Mouse (Mus musculus): Measurements from ENCODE around the gene Tmem189. TPM values are rescaled to one million over a fixed set of nuclear protein-coding genes. Genes with fewer than 3 reads are reported as not detected.

Gene Tmem189
- polyA plus RNA-seq, 1 experiment from 2014 or later = 47.3 TPM

DNA sequence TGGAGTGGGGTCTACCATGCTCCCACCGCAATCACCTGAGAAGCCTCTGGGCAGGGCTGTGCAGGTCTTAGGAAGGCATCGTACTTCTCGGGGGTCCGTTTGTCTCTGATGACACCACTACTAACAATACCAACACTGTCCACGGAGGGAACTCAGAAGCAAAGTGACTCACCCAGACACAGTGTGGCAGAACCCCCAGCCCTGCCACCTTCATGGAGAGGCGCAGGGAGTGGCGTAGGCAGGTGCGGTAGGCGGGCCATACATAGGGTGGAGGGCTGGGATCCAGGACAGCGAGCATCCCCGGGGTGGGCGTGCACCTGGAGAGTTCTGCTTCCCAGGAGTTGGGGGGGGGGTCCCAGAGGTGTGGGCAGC, 1.5 kb downstream of the Tmem189 start:
- no peak for ATAC-seq (replicated peaks; ENCODE audit: low FRiP score)
- WGBS = 23% methylated on average over 12 of the region's 12 CpGs
- peaks cover 25% of the 10 kb centered on the region for H3K27me3 ChIP-seq
- peaks cover 36% of the 10 kb centered on the region for H3K4me1 ChIP-seq
- H3K9ac ChIP-seq = peak overlapping the region; percentile 66; the same call in 1 of the 2 replicates
- H3K9me3 ChIP-seq (replicated peaks) = no peaks in the 10 kb centered on the region
- no peaks in the 10 kb centered on the region for H3K36me3 ChIP-seq
- H3K27ac ChIP-seq = 0 out of 2 replicates have a peak overlapping the region, but pooled peaks have one; percentile 76
- peak overlapping the region; percentile 78 for H3K4me3 ChIP-seq (replicated peaks)
- H3K4me2 ChIP-seq = peak overlapping the region; percentile 99

DNA sequence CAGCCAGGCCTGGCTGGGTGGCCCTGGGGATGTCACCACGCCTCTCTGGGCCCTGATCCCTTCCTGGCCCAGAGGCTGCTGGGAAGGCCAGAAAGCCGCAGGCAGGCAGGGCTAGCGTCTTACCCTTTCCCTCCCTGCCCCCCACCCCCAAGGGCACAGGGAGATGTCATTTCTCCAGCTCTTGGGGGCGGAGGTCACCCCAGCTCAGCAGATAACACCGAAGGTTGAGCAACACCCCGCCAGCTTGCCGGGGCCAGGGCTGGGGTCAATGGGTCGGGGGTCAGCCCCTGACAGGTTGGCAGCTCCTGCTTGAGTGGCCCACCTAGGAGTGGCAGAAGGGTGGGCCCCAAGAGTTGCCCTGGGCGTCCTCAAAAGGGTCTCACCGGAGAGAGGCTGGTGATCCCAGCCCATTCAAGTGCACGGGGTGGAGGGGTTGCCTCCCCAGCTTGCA, 1.9 kb downstream of the Tmem189 start:
- Histone ChIP-seq H3K4me3 (replicated peaks) (no peak overlapping the region), H3K4me1 (peaks cover 36% of the 10 kb centered on the region), H3K9me3 (replicated peaks) (no peaks in the 10 kb centered on the region), H3K4me2 (no peak overlapping the region), H3K27ac (no peak overlapping the region), H3K36me3 (no peaks in the 10 kb centered on the region), H3K9ac (no peak overlapping the region), H3K27me3 (peaks cover 25% of the 10 kb centered on the region)
- no peak for ATAC-seq (replicated peaks; ENCODE audit: low FRiP score)
- WGBS = 60% methylated on average over 11 of the region's 11 CpGs

DNA sequence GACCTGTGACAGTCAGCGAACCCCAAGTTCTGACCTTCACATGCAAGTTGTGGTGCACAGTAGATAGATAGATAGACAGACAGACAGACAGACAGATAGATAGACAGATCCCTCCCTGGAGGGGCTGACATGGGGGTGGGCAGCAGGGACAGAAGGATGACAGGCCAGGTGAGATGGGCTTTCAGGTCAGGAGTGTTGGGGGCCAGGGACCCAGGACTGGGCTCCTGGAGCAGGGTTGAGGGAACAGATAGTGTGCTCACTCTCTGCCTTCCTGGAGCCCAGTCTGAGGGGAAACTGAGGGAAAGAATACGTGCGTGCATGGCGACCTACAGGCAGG, 2.4 kb downstream of the Tmem189 start:
- no peak overlapping the region for H3K9ac ChIP-seq
- H3K27ac ChIP-seq = no peak overlapping the region
- H3K4me3 ChIP-seq (replicated peaks) = no peak overlapping the region
- WGBS = 89% methylated on average over 4 of the region's 4 CpGs
- H3K4me1 ChIP-seq = peaks cover 36% of the 10 kb centered on the region
- no peaks in the 10 kb centered on the region for H3K9me3 ChIP-seq (replicated peaks)
- peaks cover 25% of the 10 kb centered on the region for H3K27me3 ChIP-seq
- no peaks in the 10 kb centered on the region for H3K36me3 ChIP-seq
- ATAC-seq (replicated peaks; ENCODE audit: low FRiP score) = no peak
- no peak overlapping the region for H3K4me2 ChIP-seq

DNA sequence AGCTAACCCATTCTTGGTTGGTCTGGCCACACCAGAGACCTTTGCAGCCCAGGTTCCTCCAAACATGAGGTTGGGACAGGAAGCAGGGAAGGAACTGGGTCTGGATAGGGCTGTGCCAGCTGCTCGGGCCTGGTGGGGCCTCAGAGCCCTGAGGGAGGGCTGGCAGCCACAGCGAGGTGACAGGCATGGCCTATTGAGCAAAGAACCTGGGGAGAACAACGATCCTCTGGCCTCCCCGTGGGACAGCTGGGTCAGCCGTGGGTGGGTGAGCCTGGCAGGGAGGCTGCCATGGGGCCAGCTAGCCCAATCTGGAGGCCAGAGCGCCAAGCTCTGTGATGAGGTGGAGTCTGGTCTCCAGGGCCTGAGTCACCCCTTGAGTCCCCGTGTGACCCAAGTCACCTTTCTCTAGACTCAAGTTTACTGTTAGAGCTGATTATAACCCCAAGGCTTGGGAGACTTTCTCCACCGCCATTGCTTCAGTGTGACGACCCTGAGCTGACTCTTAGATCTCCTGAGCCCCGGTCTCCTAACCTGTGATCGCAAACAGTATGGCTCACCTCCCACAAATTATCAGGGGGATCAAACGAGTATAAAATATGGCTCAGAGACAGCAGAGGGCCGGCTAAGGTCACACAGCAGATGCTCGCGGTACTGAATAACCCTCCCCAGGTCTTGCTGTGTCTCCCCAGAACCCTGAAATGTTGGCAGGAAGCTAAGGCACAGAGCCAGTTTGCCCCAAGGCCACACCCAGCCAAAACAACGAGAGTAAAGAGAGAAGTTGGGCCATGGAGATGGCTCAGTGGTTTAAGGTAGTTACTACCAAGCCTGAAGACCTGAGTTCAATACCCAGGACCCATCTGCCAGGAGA, 3.0 kb downstream of the Tmem189 start:
- Histone ChIP-seq H3K27me3 (peaks cover 25% of the 10 kb centered on the region), H3K9me3 (replicated peaks) (no peaks in the 10 kb centered on the region), H3K4me2 (no peak overlapping the region), H3K4me3 (replicated peaks) (no peak overlapping the region), H3K9ac (no peak overlapping the region), H3K36me3 (no peaks in the 10 kb centered on the region), H3K27ac (no peak overlapping the region), H3K4me1 (peaks cover 32% of the 10 kb centered on the region)
- WGBS = 63% methylated on average over 16 of the region's 16 CpGs
- no peak for ATAC-seq (replicated peaks; ENCODE audit: low FRiP score)

DNA sequence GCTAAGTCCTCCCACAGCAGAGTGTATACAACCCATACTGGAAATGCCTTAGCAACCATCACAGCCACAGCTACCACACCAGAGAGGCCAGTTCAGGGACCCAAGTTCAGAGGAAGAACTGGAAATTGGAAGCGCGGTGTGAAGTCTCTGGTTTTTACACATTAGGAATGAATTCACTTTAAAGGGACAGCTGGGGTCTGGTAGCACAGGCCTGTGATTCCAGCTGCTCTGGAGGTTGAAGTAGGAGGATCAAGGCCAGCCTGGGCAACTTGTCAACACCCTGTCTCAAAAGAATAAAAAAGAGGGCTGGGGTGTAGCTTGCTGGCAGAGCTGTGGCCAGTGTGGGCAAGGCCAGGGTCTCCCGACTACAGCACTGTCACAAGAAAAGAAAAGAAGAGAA, 3.8 kb downstream of the Tmem189 start:
- peaks cover 25% of the 10 kb centered on the region for H3K27me3 ChIP-seq
- no peak overlapping the region for H3K4me2 ChIP-seq
- no peak for ATAC-seq (replicated peaks; ENCODE audit: low FRiP score)
- no peak overlapping the region for H3K9ac ChIP-seq
- no peaks in the 10 kb centered on the region for H3K9me3 ChIP-seq (replicated peaks)
- H3K36me3 ChIP-seq = no peaks in the 10 kb centered on the region
- 80% methylated on average over 3 of the region's 3 CpGs for WGBS
- no peak overlapping the region for H3K4me3 ChIP-seq (replicated peaks)
- H3K27ac ChIP-seq = no peak overlapping the region
- peaks cover 25% of the 10 kb centered on the region for H3K4me1 ChIP-seq

DNA sequence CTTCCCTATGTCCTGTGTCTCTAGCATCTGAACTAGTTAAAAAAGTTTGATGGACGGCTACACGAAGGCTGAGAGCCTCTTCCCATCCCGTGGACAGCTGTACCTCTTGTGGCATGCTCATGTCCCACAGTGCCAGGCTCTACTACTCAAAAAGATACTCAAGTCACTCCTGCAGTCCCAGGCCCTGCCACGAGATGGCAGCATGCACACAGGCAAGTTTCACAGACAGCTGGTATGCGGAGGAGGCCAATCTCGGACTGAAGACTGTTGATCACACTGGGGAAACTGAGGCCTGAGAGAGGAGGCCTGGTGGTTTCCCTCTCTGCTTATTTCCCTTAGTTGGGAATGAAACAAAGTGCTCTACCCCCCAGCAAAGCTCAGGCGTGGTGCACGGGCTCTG, 4.5 kb downstream of the Tmem189 start:
- ATAC-seq (replicated peaks; ENCODE audit: low FRiP score) = no peak
- Histone ChIP-seq H3K9me3 (replicated peaks) (no peaks in the 10 kb centered on the region), H3K9ac (no peak overlapping the region), H3K27ac (no peak overlapping the region), H3K4me2 (no peak overlapping the region), H3K4me1 (peaks cover 21% of the 10 kb centered on the region), H3K4me3 (replicated peaks) (no peak overlapping the region), H3K36me3 (no peaks in the 10 kb centered on the region), H3K27me3 (peaks cover 25% of the 10 kb centered on the region)
- 7% methylated on average over 8 of the region's 8 CpGs for WGBS

DNA sequence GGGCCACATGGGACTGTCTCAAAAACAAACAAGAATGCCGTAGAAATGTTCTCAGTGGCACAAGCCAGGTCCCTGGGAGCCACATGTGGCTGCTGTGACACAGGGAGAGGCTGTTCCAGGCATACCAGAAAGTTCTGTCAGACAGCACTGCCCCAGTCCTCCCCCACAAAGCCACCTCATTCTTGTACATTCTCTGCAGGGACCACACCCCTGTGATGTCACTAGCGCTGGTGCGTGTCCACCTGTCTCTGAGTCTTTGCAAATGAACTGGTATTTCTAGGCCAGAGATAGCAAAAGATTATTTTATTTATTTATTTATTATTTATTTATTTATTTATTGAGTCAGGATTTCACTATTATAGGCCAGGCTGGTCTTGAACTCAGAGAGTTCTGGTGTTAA, 5.9 kb downstream of the Tmem189 start:
- H3K27ac ChIP-seq = no peak overlapping the region
- H3K9me3 ChIP-seq (replicated peaks) = no peaks in the 10 kb centered on the region
- peaks cover 13% of the 10 kb centered on the region for H3K4me1 ChIP-seq
- H3K36me3 ChIP-seq = no peaks in the 10 kb centered on the region
- H3K27me3 ChIP-seq = peaks cover 19% of the 10 kb centered on the region
- no peak overlapping the region for H3K4me2 ChIP-seq
- 68% methylated on average over 3 of the region's 3 CpGs for whole genome bisulfite sequencing
- no peak for ATAC-seq (replicated peaks; ENCODE audit: low FRiP score)
- H3K4me3 ChIP-seq (replicated peaks) = no peak overlapping the region
- H3K9ac ChIP-seq = no peak overlapping the region

DNA sequence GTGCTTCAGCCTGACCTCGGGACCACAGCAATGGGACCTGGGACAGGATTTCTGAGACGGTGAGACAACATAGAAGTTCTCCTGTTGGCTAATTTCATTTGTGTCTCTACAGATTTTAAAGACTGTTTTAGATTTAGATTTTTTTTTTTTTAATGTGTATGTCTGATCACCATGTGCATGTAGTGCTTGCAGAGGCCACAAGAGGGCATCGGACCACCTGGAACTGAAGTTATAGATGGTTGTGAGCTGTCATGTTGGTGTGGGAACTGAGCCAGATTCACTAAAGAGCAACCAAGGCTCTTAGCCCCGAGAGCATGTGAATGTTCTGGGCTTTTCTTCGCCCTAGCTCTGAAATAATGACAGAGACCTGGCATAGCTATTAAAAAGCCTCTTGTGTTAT, 9.0 kb downstream of the Tmem189 start:
- no peaks in the 10 kb centered on the region for H3K36me3 ChIP-seq
- peaks cover 2% of the 10 kb centered on the region; the same call in 1 of the 2 replicates for H3K27me3 ChIP-seq
- H3K27ac ChIP-seq = no peak overlapping the region
- no peak for ATAC-seq (replicated peaks; ENCODE audit: low FRiP score)
- 0 out of 2 replicates have a peak, but pooled peaks cover 6% of the 10 kb centered on the region for H3K4me1 ChIP-seq
- no peak overlapping the region for H3K4me3 ChIP-seq (replicated peaks)
- no peak overlapping the region for H3K9ac ChIP-seq
- H3K4me2 ChIP-seq = no peak overlapping the region
- 57% methylated on average over 5 of the region's 5 CpGs for WGBS
- no peaks in the 10 kb centered on the region for H3K9me3 ChIP-seq (replicated peaks)

DNA sequence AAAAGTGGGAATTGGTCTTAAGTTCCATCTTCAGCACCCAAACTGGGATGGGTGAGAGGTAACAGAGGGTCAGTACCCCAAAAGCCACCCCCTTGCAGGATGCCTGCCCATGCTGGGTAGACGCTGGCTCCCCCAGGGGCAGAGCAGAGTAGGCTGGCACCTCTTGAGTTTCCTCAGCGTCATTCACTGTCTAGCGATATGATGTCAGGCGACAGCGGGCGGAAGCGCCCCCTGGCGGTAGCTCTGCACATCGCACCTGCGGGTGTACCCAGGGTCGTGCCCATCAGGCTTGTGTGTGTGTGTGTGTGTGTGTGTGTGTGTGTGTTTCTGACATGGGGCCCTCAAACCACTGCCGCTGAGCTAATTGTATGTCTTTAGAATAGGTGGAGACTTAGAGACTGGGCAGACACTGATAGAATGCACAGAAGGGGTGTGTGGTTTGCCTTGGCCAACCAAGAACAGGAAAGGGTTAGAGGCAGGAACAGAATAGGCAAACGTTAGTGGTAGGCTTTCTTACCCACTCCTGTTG, 9.7 kb downstream of the Tmem189 start:
- Histone ChIP-seq H3K27ac (no peak overlapping the region), H3K4me2 (no peak overlapping the region), H3K27me3 (0 out of 2 replicates have a peak, but pooled peaks cover 2% of the 10 kb centered on the region), H3K4me1 (0 out of 2 replicates have a peak, but pooled peaks cover 6% of the 10 kb centered on the region), H3K36me3 (no peaks in the 10 kb centered on the region), H3K9me3 (replicated peaks) (no peaks in the 10 kb centered on the region), H3K9ac (no peak overlapping the region), H3K4me3 (replicated peaks) (no peak overlapping the region)
- 2% methylated on average over 13 of the region's 13 CpGs for WGBS
- peak; percentile 63 for ATAC-seq (replicated peaks; ENCODE audit: low FRiP score)

DNA sequence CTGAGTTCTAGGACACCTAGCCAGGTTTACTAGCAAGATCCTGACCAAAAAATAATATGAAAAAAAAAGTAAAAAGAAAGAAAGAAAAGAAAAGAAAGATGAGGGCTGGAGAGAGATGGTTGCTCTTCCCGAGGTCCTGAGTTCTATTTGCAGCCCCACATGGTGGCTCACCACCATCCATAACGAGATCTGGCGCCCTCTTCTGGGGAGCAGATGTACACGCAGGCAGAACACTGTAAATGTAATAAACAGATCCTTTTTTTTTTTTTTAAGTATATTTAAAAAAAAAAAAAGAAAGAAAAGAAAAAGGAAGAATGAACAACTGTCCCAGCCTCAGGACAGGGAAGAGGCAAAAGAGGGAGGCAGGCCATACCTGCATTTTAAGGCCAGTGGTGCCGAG, 11.0 kb downstream of the Tmem189 start:
- 49% methylated on average over 5 of the region's 5 CpGs for WGBS
- no peak for ATAC-seq (replicated peaks; ENCODE audit: low FRiP score)
- 0 out of 2 replicates have a peak, but pooled peaks cover 6% of the 10 kb centered on the region for H3K4me1 ChIP-seq
- no peak overlapping the region for H3K27ac ChIP-seq
- no peak overlapping the region for H3K9ac ChIP-seq
- H3K4me2 ChIP-seq = no peak overlapping the region
- H3K36me3 ChIP-seq = no peaks in the 10 kb centered on the region
- no peaks in the 10 kb centered on the region for H3K27me3 ChIP-seq
- H3K9me3 ChIP-seq (replicated peaks) = no peaks in the 10 kb centered on the region
- no peak overlapping the region for H3K4me3 ChIP-seq (replicated peaks)

DNA sequence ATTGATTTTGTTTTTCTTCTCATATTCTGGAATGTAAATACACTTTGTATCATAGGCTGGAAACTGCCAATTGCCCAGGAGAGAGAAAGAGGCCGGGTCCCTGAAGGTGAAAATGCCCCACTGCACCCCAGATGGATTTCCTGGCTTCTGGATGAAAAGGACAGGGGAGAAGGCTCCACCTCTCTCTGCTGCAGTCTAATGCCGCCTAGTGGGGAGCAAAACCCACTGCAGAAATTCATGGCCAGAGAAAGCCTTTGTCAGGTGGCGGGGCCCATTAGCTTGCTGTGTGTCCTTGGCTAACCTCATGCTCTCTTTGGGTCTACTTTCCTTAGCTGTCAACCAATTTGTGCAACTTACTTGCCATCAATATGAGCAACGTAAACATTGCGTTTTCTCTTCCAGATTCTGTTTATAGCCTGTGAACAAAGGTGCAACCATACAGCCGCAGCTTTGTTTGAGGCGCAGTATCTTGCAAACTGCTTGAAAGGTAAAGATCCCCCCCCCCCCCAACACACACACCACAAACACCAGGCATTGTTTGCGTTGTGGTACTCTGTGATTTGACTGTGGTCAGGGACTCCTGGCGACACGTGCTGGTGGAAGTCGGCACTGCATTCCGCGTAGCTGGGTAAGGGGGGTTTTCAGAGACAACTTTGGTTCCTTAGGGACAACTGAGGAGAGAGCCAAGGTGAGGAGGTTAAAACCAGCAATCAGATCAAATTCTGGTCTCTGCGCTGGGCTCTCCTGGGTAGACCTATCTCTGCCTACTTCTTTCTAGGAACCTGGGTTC, 14.3 kb downstream of the Tmem189 start:
- Histone ChIP-seq H3K36me3 (no peaks in the 10 kb centered on the region), H3K27ac (no peak overlapping the region), H3K9ac (no peak overlapping the region), H3K27me3 (no peaks in the 10 kb centered on the region), H3K4me3 (replicated peaks) (no peak overlapping the region), H3K4me1 (peaks cover 10% of the 10 kb centered on the region), H3K9me3 (replicated peaks) (no peaks in the 10 kb centered on the region), H3K4me2 (no peak overlapping the region)
- 38% methylated on average over 14 of the region's 14 CpGs for WGBS
- no peak for ATAC-seq (replicated peaks; ENCODE audit: low FRiP score)

DNA sequence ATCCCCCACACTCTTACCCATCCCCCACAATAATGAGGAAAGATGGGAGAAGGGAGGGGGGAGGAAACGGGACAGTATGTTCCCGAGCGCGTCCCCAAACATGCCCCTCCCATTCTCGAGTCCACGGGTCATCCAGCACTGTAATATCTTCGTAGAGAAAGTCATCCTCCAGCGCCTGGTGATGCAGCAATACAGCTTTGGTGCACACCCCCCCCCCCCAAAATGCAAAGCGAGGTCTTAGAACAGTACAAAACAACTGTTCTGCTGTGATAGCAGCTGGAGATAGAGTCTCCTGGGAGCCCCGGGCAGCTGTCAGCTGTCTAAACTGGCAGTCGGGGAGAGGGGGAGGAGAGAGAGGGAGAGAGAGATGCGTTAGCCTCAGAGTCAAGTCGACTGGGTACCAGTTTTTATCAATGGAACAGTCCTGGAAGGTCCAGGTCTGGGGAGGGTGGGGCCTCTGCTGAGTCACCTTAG, 17.4 kb downstream of the Tmem189 start:
- Histone ChIP-seq H3K9ac (no peak overlapping the region), H3K9me3 (replicated peaks) (no peaks in the 10 kb centered on the region), H3K4me3 (replicated peaks) (no peak overlapping the region), H3K27ac (no peak overlapping the region), H3K36me3 (no peaks in the 10 kb centered on the region), H3K4me1 (peaks cover 4% of the 10 kb centered on the region), H3K27me3 (no peaks in the 10 kb centered on the region), H3K4me2 (peak overlapping the region; percentile 28; the same call in 1 of the 2 replicates)
- 35% methylated on average over 13 of the region's 13 CpGs for WGBS
- ATAC-seq (replicated peaks; ENCODE audit: low FRiP score) = no peak
